Mouse (Mus musculus) MEL (cell line): Measurements from ENCODE around the gene Apbb1ip. TPM values are rescaled to one million over a fixed set of nuclear protein-coding genes. Genes with fewer than 3 reads are reported as not detected.

Source experiments
- DNase-seq: peaks from one replicate; pipeline ENCODE4 v3.0.0; 2011; ENCODE audit warnings: low read depth, low spot score
- H3K27ac ChIP-seq: 2 replicates; pipeline ENCODE4 v1.5.1; 2012; ENCODE audit warnings: low read depth, mild to moderate bottlenecking, control low read depth, low read length, moderate library complexity; ENCODE audit not compliant: control insufficient read depth
- H3K27me3 ChIP-seq, 2 experiments: fragments of 150-350 bp in 1 of 2; sonication (generic) in 1 of 2; 2 replicates each; pipeline ENCODE4 v1.6.1; 2012; ENCODE audit warnings: low read length in 2 of 2, mild to moderate bottlenecking in 2 of 2, improper control_type of control experiment in 1 of 2, moderate library complexity in 1 of 2; ENCODE audit not compliant: insufficient read depth in 2 of 2, control insufficient read depth in 1 of 2
- H3K36me3 ChIP-seq, 2 experiments: 2 replicates each; pipeline ENCODE4 v1.6.1; 2012 to 2014; ENCODE audit warnings: low read length in 2 of 2, improper control_type of control experiment in 1 of 2, inconsistent platforms in 1 of 2, mild to moderate bottlenecking in 1 of 2; ENCODE audit not compliant: insufficient read depth in 2 of 2, control insufficient read depth in 1 of 2
- H3K4me1 ChIP-seq, 2 experiments: fragments of 150-350 bp in 1 of 2; sonication (generic) in 1 of 2; 2 replicates each; pipeline ENCODE4 v1.6.1; 2012; ENCODE audit warnings: low read length in 2 of 2, improper control_type of control experiment in 1 of 2, mild to moderate bottlenecking in 1 of 2; ENCODE audit not compliant: insufficient read depth in 2 of 2, control insufficient read depth in 1 of 2
- H3K4me3 ChIP-seq, 2 experiments: fragments of 150-350 bp in 1 of 2; sonication (generic) in 1 of 2; 2 replicates each; pipeline ENCODE4 v1.5.1; 2012; ENCODE audit warnings: low read depth in 2 of 2, low read length in 2 of 2, mild to moderate bottlenecking in 2 of 2, moderate library complexity in 2 of 2, control low read depth in 1 of 2, improper control_type of control experiment in 1 of 2; ENCODE audit not compliant: control insufficient read depth in 1 of 2, insufficient read depth in 1 of 2
- H3K79me2 ChIP-seq: 2 replicates; pipeline ENCODE4 v1.6.1; 2012; ENCODE audit warnings: mild to moderate bottlenecking, low read length, moderate library complexity; ENCODE audit not compliant: control insufficient read depth, poor library complexity, insufficient read depth
- H3K9ac ChIP-seq: 2 replicates; pipeline ENCODE4 v1.6.1; 2012; ENCODE audit warnings: low read depth, mild to moderate bottlenecking, control low read depth, low read length, moderate library complexity; ENCODE audit not compliant: control insufficient read depth, poor library complexity, severe bottlenecking
- H3K9me3 ChIP-seq: fragments of 150-350 bp; sonication (generic); replicated peaks from 2 replicates; pipeline ENCODE4 v1.6.1; 2012; ENCODE audit warnings: mild to moderate bottlenecking, low read length, improper control_type of control experiment, moderate library complexity; ENCODE audit not compliant: insufficient read depth
- CHD2 ChIP-seq: IDR thresholded peaks from 2 replicates; pipeline ENCODE4 v1.6.1; 2011; ENCODE audit warnings: low read length, improper control_type of control experiment
- CTCF ChIP-seq, 3 experiments: IDR thresholded peaks in 2 of 3; conservative IDR thresholded peaks in 1 of 3; 2 replicates each; pipeline ENCODE4 v1.5.1; 2011 to 2012; ENCODE audit warnings: low read length in 3 of 3, low read depth in 2 of 3, mild to moderate bottlenecking in 2 of 3, improper control_type of control experiment in 1 of 3, inconsistent platforms in 1 of 3, mixed read lengths in 1 of 3, moderate library complexity in 1 of 3; ENCODE audit not compliant: control insufficient read depth in 1 of 3, insufficient read depth in 1 of 3, poor library complexity in 1 of 3, severe bottlenecking in 1 of 3
- EP300 ChIP-seq, 2 experiments: IDR thresholded peaks; 2 replicates each; pipeline ENCODE4 v1.6.1; 2011; ENCODE audit warnings: improper control_type of control experiment in 2 of 2, low read length in 2 of 2, low read depth in 1 of 2, mild to moderate bottlenecking in 1 of 2
- ETS1 ChIP-seq: IDR thresholded peaks from 2 replicates; pipeline ENCODE4 v1.6.1; 2012; ENCODE audit warnings: low read depth, mild to moderate bottlenecking, inconsistent platforms, low read length, improper control_type of control experiment, moderate library complexity
- GABPA ChIP-seq: IDR thresholded peaks from 2 replicates; pipeline ENCODE4 v1.6.1; 2012; ENCODE audit warnings: low read depth, mild to moderate bottlenecking, inconsistent platforms, low read length, improper control_type of control experiment, moderate library complexity
- GATA1 ChIP-seq: IDR thresholded peaks from 2 replicates; pipeline ENCODE4 v1.6.1; 2011; ENCODE audit warnings: low read depth, low read length, improper control_type of control experiment
- HCFC1 ChIP-seq: IDR thresholded peaks from 2 replicates; pipeline ENCODE4 v1.6.1; 2012; ENCODE audit warnings: low read depth, mild to moderate bottlenecking, inconsistent platforms, low read length, improper control_type of control experiment, moderate library complexity
- JUND ChIP-seq: IDR thresholded peaks from 2 replicates; pipeline ENCODE4 v1.6.1; 2011; ENCODE audit warnings: low read depth, mild to moderate bottlenecking, improper control_type of control experiment, low read length
- KAT2A ChIP-seq: conservative IDR thresholded peaks from 2 replicates; pipeline ENCODE4 v1.6.1; 2012; ENCODE audit warnings: low read depth, low read length, improper control_type of control experiment, inconsistent platforms
- MEF2A ChIP-seq: IDR thresholded peaks from 2 replicates; pipeline ENCODE4 v1.6.1; 2014; ENCODE audit warnings: low read depth, mild to moderate bottlenecking, inconsistent platforms, low read length, improper control_type of control experiment; ENCODE audit not compliant: poor library complexity, insufficient replicate concordance, severe bottlenecking; ENCODE audit errors: extremely low read depth
- MYB ChIP-seq: IDR thresholded peaks from 2 replicates; pipeline ENCODE4 v1.6.1; 2011; ENCODE audit warnings: mild to moderate bottlenecking, low read depth, low read length, improper control_type of control experiment
- MYC ChIP-seq: IDR thresholded peaks from 2 replicates; pipeline ENCODE4 v1.6.1; 2011; ENCODE audit warnings: low read depth, mild to moderate bottlenecking, low read length, improper control_type of control experiment, moderate library complexity
- NELFE ChIP-seq: IDR thresholded peaks from 2 replicates; pipeline ENCODE4 v1.6.1; 2011; ENCODE audit warnings: low read depth, low read length, improper control_type of control experiment
- POLR2AphosphoS5 ChIP-seq: IDR thresholded peaks from 2 replicates; pipeline ENCODE4 v1.6.1; 2012; ENCODE audit warnings: low read depth, borderline replicate concordance, mild to moderate bottlenecking, inconsistent platforms, low read length, moderate library complexity, mixed read lengths
- RAD21 ChIP-seq: IDR thresholded peaks from 2 replicates; pipeline ENCODE4 v1.6.1; 2011; ENCODE audit warnings: mild to moderate bottlenecking, low read depth, low read length, improper control_type of control experiment
- RCOR1 ChIP-seq: IDR thresholded peaks from 2 replicates; pipeline ENCODE4 v1.6.1; 2012; ENCODE audit warnings: low read depth, mild to moderate bottlenecking, inconsistent platforms, low read length, improper control_type of control experiment
- SIN3A ChIP-seq: IDR thresholded peaks from 2 replicates; pipeline ENCODE4 v1.6.1; 2012; ENCODE audit warnings: low read length, improper control_type of control experiment, inconsistent platforms
- SMC3 ChIP-seq: IDR thresholded peaks from 2 replicates; pipeline ENCODE4 v1.6.1; 2011; ENCODE audit warnings: low read depth, low read length, improper control_type of control experiment
- TAL1 ChIP-seq: IDR thresholded peaks from 2 replicates; pipeline ENCODE4 v1.6.1; 2012; ENCODE audit warnings: mild to moderate bottlenecking, inconsistent platforms, low read length, moderate library complexity, mixed read lengths
- TBP ChIP-seq: IDR thresholded peaks from 2 replicates; pipeline ENCODE4 v1.8.0; 2011; ENCODE audit warnings: low read depth, low read length, improper control_type of control experiment
- TCF12 ChIP-seq: IDR thresholded peaks from 2 replicates; pipeline ENCODE4 v1.6.1; 2014; ENCODE audit warnings: low read depth, mild to moderate bottlenecking, inconsistent platforms, low read length, improper control_type of control experiment, moderate library complexity
- USF1 ChIP-seq: IDR thresholded peaks from 2 replicates; pipeline ENCODE4 v1.6.1; 2014; ENCODE audit warnings: low read depth, mild to moderate bottlenecking, inconsistent platforms, low read length, improper control_type of control experiment, moderate library complexity
- USF2 ChIP-seq, 2 experiments: IDR thresholded peaks; 2 replicates each; pipeline ENCODE4 v1.6.1; 2011 to 2012; ENCODE audit warnings: improper control_type of control experiment in 2 of 2, low read length in 2 of 2, borderline replicate concordance in 1 of 2, inconsistent platforms in 1 of 2, low read depth in 1 of 2, mild to moderate bottlenecking in 1 of 2; ENCODE audit not compliant: insufficient read depth in 1 of 2
- ZC3H11A ChIP-seq: IDR thresholded peaks from 2 replicates; pipeline ENCODE4 v1.6.1; 2012; ENCODE audit warnings: low read depth, mild to moderate bottlenecking, inconsistent platforms, low read length, improper control_type of control experiment
- ZKSCAN1 ChIP-seq: IDR thresholded peaks from 2 replicates; pipeline ENCODE4 v1.6.1; 2012; ENCODE audit warnings: low read depth, mild to moderate bottlenecking, inconsistent platforms, low read length, improper control_type of control experiment, moderate library complexity
- ZMIZ1 ChIP-seq: IDR thresholded peaks from 2 replicates; pipeline ENCODE4 v1.6.1; 2012; ENCODE audit warnings: low read depth, mild to moderate bottlenecking, inconsistent platforms, low read length, improper control_type of control experiment, moderate library complexity
- ZNF384 ChIP-seq: IDR thresholded peaks from 2 replicates; pipeline ENCODE4 v1.6.1; 2012; ENCODE audit warnings: low read depth, mild to moderate bottlenecking, inconsistent platforms, low read length, improper control_type of control experiment
- polyA plus RNA-seq, 2 experiments: library from polyadenylated mRNA; stranded (reverse) in 1 of 2; unstranded in 1 of 2; fragments of >175 nt in 1 of 2; fragments of >200 nt in 1 of 2; gene quantifications; 2 replicates each; pipeline versions ENCODE4 v1.2.1 to v1.2.4; 2012; ENCODE audit warnings: low replicate concordance in 2 of 2, low read depth in 1 of 2; ENCODE audit not compliant: insufficient read length in 2 of 2, insufficient read depth in 1 of 2, missing spikeins in 1 of 2
- total RNA-seq: library from RNA; depleted of rRNA; stranded (reverse); fragments of 300-350 nt; gene quantifications from 2 replicates; pipeline ENCODE4 v1.2.3, GENCODE M21; 2012

The Apbb1ip gene
- total and polyA plus RNA-seq, 3 experiments, result 7.4 to 60.7 TPM; not detected in 1

GRCm38 (mm10) chr2:22754222-22754824 is 19.6 kb upstream of the Apbb1ip start:
- H3K36me3 ChIP-seq, result peaks cover 0 to 16% of the 10 kb centered on the region in 2 experiments; a peak in 2 of 4 replicates

GRCm38 (mm10) chr2:22755561-22755960 is 18.3 kb upstream of the Apbb1ip start:
- Histone ChIP-seq H3K79me2 (no peaks in the 10 kb centered on the region), H3K4me3 (no peak overlapping the region), H3K9me3 (no peaks in the 10 kb centered on the region), H3K36me3 (peaks cover 0 to 18% of the 10 kb centered on the region in 2 experiments; a peak in 2 of 4 replicates), H3K4me1 (peaks cover 6 to 16% of the 10 kb centered on the region in 2 experiments; a peak in 3 of 4 replicates), H3K9ac (no peak overlapping the region), H3K27me3 (no peaks in the 10 kb centered on the region), H3K27ac (no peak overlapping the region)
- DNase-seq, result peak; percentile 20
- peak in 1 of 2 experiments; percentile 18; a peak in 1 of 4 replicates for TF ChIP-seq EP300 (IDR thresholded peaks at IDR 0.05; ENCODE audit: low read depth in 1 of 2, low read length in 2 of 2)
- TF ChIP-seq GABPA, result no peak
- TF ChIP-seq TAL1, result peak; percentile 26; the same call in 1 of the 2 replicates

More at GRCm38 (mm10) chr2:22754222-22754824, 19.6 kb upstream of the Apbb1ip start:
- Histone ChIP-seq H3K4me1 (peaks cover 4 to 13% of the 10 kb centered on the region in 2 experiments; a peak in 3 of 4 replicates), H3K9me3 (no peaks in the 10 kb centered on the region), H3K27ac (peak overlapping the region; percentile 37; the same call in 1 of the 2 replicates), H3K9ac (no peak overlapping the region), H3K4me3 (no peak overlapping the region), H3K27me3 (no peaks in the 10 kb centered on the region), H3K79me2 (no peaks in the 10 kb centered on the region)
- TF ChIP-seq KAT2A (no peak), CHD2 (no peak), CTCF (IDR thresholded peaks at IDR 0.05 in 2 of 3, conservative IDR thresholded peaks at IDR 0.05 in 1 of 3; ENCODE audit: control insufficient read depth in 1 of 3, insufficient read depth in 1 of 3, low read depth in 2 of 3, low read length in 3 of 3, poor library complexity in 1 of 3, severe bottlenecking in 1 of 3) (no peak), ZKSCAN1 (no peak), RAD21 (no peak), HCFC1 (no peak), POLR2AphosphoS5 (no peak), SMC3 (no peak), EP300 (IDR thresholded peaks at IDR 0.05; ENCODE audit: low read depth in 1 of 2, low read length in 2 of 2) (peak; percentile 32 to 38; a peak in 2 of 4 replicates), SIN3A (peak; percentile 29; the same call in 1 of the 2 replicates), USF2 (IDR thresholded peaks at IDR 0.05; ENCODE audit: borderline replicate concordance in 1 of 2, insufficient read depth in 1 of 2, low read depth in 1 of 2, low read length in 2 of 2) (no peak), USF1 (no peak), GABPA (no peak), ZMIZ1 (no peak), GATA1 (peak; percentile 38; the same call in 1 of the 2 replicates), JUND (no peak), MYC (no peak), TBP (no peak), ZC3H11A (no peak), MYB (no peak), ETS1 (peak; percentile 42; the same call in 1 of the 2 replicates), ZNF384 (no peak), MEF2A (no peak), TCF12 (peak; percentile 50; the same call in 1 of the 2 replicates), RCOR1 (no peak), NELFE (no peak)
- DNase-seq, result peak; percentile 56
